Mouse (Mus musculus): ENCODE results near the gene Mgat3. TPM values are rescaled to one million over a fixed set of nuclear protein-coding genes. Genes with fewer than 3 reads are reported as not detected.

The Mgat3 gene
- polyA plus RNA-seq, 2 experiments = 0.33 to 0.95 TPM

- H3K27me3 ChIP-seq (ENCODE audit: control insufficient read depth, insufficient read depth, low read length) = no peaks in the 10 kb centered on the region
- TF ChIP-seq CTCF (IDR thresholded peaks at IDR 0.05; ENCODE audit: low read depth) (peak; percentile 53), EP300 (IDR thresholded peaks at IDR 0.05; ENCODE audit: low read depth) (no peak)
- H3K4me1 ChIP-seq (replicated peaks; ENCODE audit: control insufficient read depth in 2 of 2, insufficient read depth in 2 of 2, low read length in 1 of 2) = peaks cover 0 to 15% of the 10 kb centered on the region in 2 experiments; a peak in 3 of 4 replicates
- peaks cover 27% of the 10 kb centered on the region for H3K36me3 ChIP-seq (replicated peaks; ENCODE audit: control insufficient read depth, insufficient read depth, low read depth)
- WGBS (ENCODE audit: insufficient replicate concordance) = 96% methylated on average over 3 of the region's 3 CpGs
- H3K9me3 ChIP-seq (ENCODE audit: control insufficient read depth, low read length) = peaks cover 4% of the 10 kb centered on the region; the same call in 1 of the 2 replicates
- H3K4me3 ChIP-seq (ENCODE audit: insufficient read depth in 1 of 2, low read depth in 2 of 2, low read length in 2 of 2) = no peak overlapping the region
- no peak overlapping the region for H3K27ac ChIP-seq
- H3K4me2 ChIP-seq (ENCODE audit: low read depth) = no peak overlapping the region
- no peak overlapping the region for H3K9ac ChIP-seq (replicated peaks)
- ATAC-seq (ENCODE audit: insufficient read depth) (no peak), DNase-seq (ENCODE audit: low read depth in 3 of 3, low spot score in 3 of 3) (no peak)
These were observed 31.4 kb upstream of the Mgat3 start for GRCm38 (mm10) chr15:80142130-80142529.

- Histone ChIP-seq H3K9me3 (ENCODE audit: control insufficient read depth, low read length) (peaks cover 4% of the 10 kb centered on the region; the same call in 1 of the 2 replicates), H3K27ac (no peak overlapping the region), H3K4me2 (ENCODE audit: low read depth) (no peak overlapping the region), H3K27me3 (ENCODE audit: control insufficient read depth, insufficient read depth, low read length) (no peaks in the 10 kb centered on the region), H3K4me3 (ENCODE audit: insufficient read depth in 1 of 2, low read depth in 2 of 2, low read length in 2 of 2) (no peak overlapping the region), H3K4me1 (replicated peaks; ENCODE audit: control insufficient read depth in 2 of 2, insufficient read depth in 2 of 2, low read length in 1 of 2) (peaks cover 0 to 9% of the 10 kb centered on the region in 2 experiments; a peak in 3 of 4 replicates), H3K36me3 (replicated peaks; ENCODE audit: control insufficient read depth, insufficient read depth, low read depth) (peaks cover 27% of the 10 kb centered on the region), H3K9ac (replicated peaks) (no peak overlapping the region)
- no peak for DNase-seq (ENCODE audit: low read depth in 3 of 3, low spot score in 3 of 3)
- ATAC-seq (ENCODE audit: insufficient read depth) = no peak
- WGBS (ENCODE audit: insufficient replicate concordance) = 80% methylated on average over 6 of the region's 6 CpGs
- TF ChIP-seq CTCF (IDR thresholded peaks at IDR 0.05; ENCODE audit: low read depth) = no peak
- TF ChIP-seq EP300 (IDR thresholded peaks at IDR 0.05; ENCODE audit: low read depth) = no peak
These were observed 29.8 kb upstream of the Mgat3 start for GRCm38 (mm10) chr15:80143760-80144159.

- Histone ChIP-seq H3K4me1 (replicated peaks; ENCODE audit: control insufficient read depth in 2 of 2, insufficient read depth in 2 of 2, low read length in 1 of 2) (peaks cover 0 to 4% of the 10 kb centered on the region in 2 experiments; a peak in 2 of 4 replicates), H3K27me3 (ENCODE audit: control insufficient read depth, insufficient read depth, low read length) (no peaks in the 10 kb centered on the region), H3K4me2 (ENCODE audit: low read depth) (no peak overlapping the region), H3K36me3 (replicated peaks; ENCODE audit: control insufficient read depth, insufficient read depth, low read depth) (peaks cover 27% of the 10 kb centered on the region), H3K4me3 (ENCODE audit: insufficient read depth in 1 of 2, low read depth in 2 of 2, low read length in 2 of 2) (no peak overlapping the region), H3K9ac (replicated peaks) (no peak overlapping the region), H3K27ac (no peak overlapping the region), H3K9me3 (ENCODE audit: control insufficient read depth, low read length) (peaks cover 4% of the 10 kb centered on the region; the same call in 1 of the 2 replicates)
- 91% methylated on average over 5 of the region's 5 CpGs for WGBS (ENCODE audit: insufficient replicate concordance)
- DNase-seq (ENCODE audit: low read depth in 3 of 3, low spot score in 3 of 3) (no peak), ATAC-seq (ENCODE audit: insufficient read depth) (no peak)
- TF ChIP-seq EP300 (IDR thresholded peaks at IDR 0.05; ENCODE audit: low read depth) (no peak), CTCF (IDR thresholded peaks at IDR 0.05; ENCODE audit: low read depth) (no peak)
These were observed 28.1 kb upstream of the Mgat3 start for GRCm38 (mm10) chr15:80145397-80145796.

- no peak overlapping the region for H3K4me3 ChIP-seq (ENCODE audit: insufficient read depth in 1 of 2, low read depth in 2 of 2, low read length in 2 of 2)
- H3K27ac ChIP-seq = no peak overlapping the region
- H3K9ac ChIP-seq (replicated peaks) = no peak overlapping the region
- TF ChIP-seq EP300 (IDR thresholded peaks at IDR 0.05; ENCODE audit: low read depth) (no peak), CTCF (IDR thresholded peaks at IDR 0.05; ENCODE audit: low read depth) (no peak)
- no peak for DNase-seq (ENCODE audit: low read depth in 3 of 3, low spot score in 3 of 3)
- peaks cover 22% of the 10 kb centered on the region for H3K36me3 ChIP-seq (replicated peaks; ENCODE audit: control insufficient read depth, insufficient read depth, low read depth)
- no peak for ATAC-seq (ENCODE audit: insufficient read depth)
- WGBS (ENCODE audit: insufficient replicate concordance) = 26% methylated on average over 6 of the region's 6 CpGs
- peaks cover 0 to 4% of the 10 kb centered on the region in 2 experiments; a peak in 2 of 4 replicates for H3K4me1 ChIP-seq (replicated peaks; ENCODE audit: control insufficient read depth in 2 of 2, insufficient read depth in 2 of 2, low read length in 1 of 2)
- H3K4me2 ChIP-seq (ENCODE audit: low read depth) = no peak overlapping the region
- no peaks in the 10 kb centered on the region for H3K27me3 ChIP-seq (ENCODE audit: control insufficient read depth, insufficient read depth, low read length)
- H3K9me3 ChIP-seq (ENCODE audit: control insufficient read depth, low read length) = peaks cover 4% of the 10 kb centered on the region; the same call in 1 of the 2 replicates
These were observed 27.4 kb upstream of the Mgat3 start for GRCm38 (mm10) chr15:80146153-80146552.

- peaks cover 0 to 4% of the 10 kb centered on the region in 2 experiments; a peak in 2 of 4 replicates for H3K4me1 ChIP-seq (replicated peaks; ENCODE audit: control insufficient read depth in 2 of 2, insufficient read depth in 2 of 2, low read length in 1 of 2)
- 56% methylated on average over 14 of the region's 14 CpGs for WGBS (ENCODE audit: insufficient replicate concordance)
- no peak for TF ChIP-seq EP300 (IDR thresholded peaks at IDR 0.05; ENCODE audit: low read depth)
- no peak for TF ChIP-seq CTCF (IDR thresholded peaks at IDR 0.05; ENCODE audit: low read depth)
- H3K4me2 ChIP-seq (ENCODE audit: low read depth) = no peak overlapping the region
- peaks cover under 1% of the 10 kb centered on the region; the same call in 1 of the 2 replicates for H3K9me3 ChIP-seq (ENCODE audit: control insufficient read depth, low read length)
- no peaks in the 10 kb centered on the region for H3K27me3 ChIP-seq (ENCODE audit: control insufficient read depth, insufficient read depth, low read length)
- H3K36me3 ChIP-seq (replicated peaks; ENCODE audit: control insufficient read depth, insufficient read depth, low read depth) = peaks cover 18% of the 10 kb centered on the region
- DNase-seq (ENCODE audit: low read depth in 3 of 3, low spot score in 3 of 3) (no peak), ATAC-seq (ENCODE audit: insufficient read depth) (no peak)
- no peak overlapping the region for H3K27ac ChIP-seq
- H3K4me3 ChIP-seq (ENCODE audit: insufficient read depth in 1 of 2, low read depth in 2 of 2, low read length in 2 of 2) = no peak overlapping the region
- H3K9ac ChIP-seq (replicated peaks) = no peak overlapping the region
These were observed 26.4 kb upstream of the Mgat3 start for GRCm38 (mm10) chr15:80147090-80147489.
